Mouse (Mus musculus) hindbrain, embryonic 14.5 days (tissue): ENCODE measurements at regions not wholly inside any gene's neighbourhood (a gene's known extent, or its start where the extent isn't known, plus 50 kb on each side); places are given as distances from the start of the nearest gene placed in this dataset.

Source experiments
- ATAC-seq: fragments of 200-750 bp; cut with Nextera tagmentation; 2 replicates; pipeline ENCODE4 v1.8.0; 2017; ENCODE audit warnings: moderate number of reproducible peaks, mild to moderate bottlenecking, moderate TSS enrichment, moderate library complexity; ENCODE audit not compliant: low FRiP score
- DNase-seq: peaks from one replicate; pipeline ENCODE4 v3.0.0-alpha.2; 2015; ENCODE audit warnings: low spot score
- H3K27ac ChIP-seq: fragments of 300-500 bp; sonication (generic); 2 replicates; pipeline ENCODE4 v1.5.1; 2014; ENCODE audit warnings: mild to moderate bottlenecking, moderate library complexity
- H3K27me3 ChIP-seq: fragments of 300-500 bp; sonication (generic); 2 replicates; pipeline ENCODE4 v1.6.1; 2014; ENCODE audit warnings: mild to moderate bottlenecking, low read length, mixed read lengths; ENCODE audit not compliant: control insufficient read depth, insufficient read depth
- H3K36me3 ChIP-seq: fragments of 300-500 bp; sonication (generic); replicated peaks from 2 replicates; pipeline ENCODE4 v1.6.1; 2014; ENCODE audit not compliant: control insufficient read depth, insufficient read depth
- H3K4me1 ChIP-seq: fragments of 300-500 bp; sonication (generic); replicated peaks from 2 replicates; pipeline ENCODE4 v1.6.1; 2014; ENCODE audit warnings: antibody characterized with exemption, low read length, mixed read lengths; ENCODE audit not compliant: control insufficient read depth, insufficient read depth
- H3K4me2 ChIP-seq: fragments of 300-500 bp; sonication (generic); replicated peaks from 2 replicates; pipeline ENCODE4 v1.6.1; 2014; ENCODE audit warnings: mild to moderate bottlenecking, moderate library complexity
- H3K4me3 ChIP-seq: fragments of 300-500 bp; sonication (generic); replicated peaks from 2 replicates; pipeline ENCODE4 v1.5.1; 2014; ENCODE audit warnings: mild to moderate bottlenecking, low read length
- H3K9ac ChIP-seq: fragments of 300-500 bp; sonication (generic); 2 replicates; pipeline ENCODE4 v1.6.1; 2014
- H3K9me3 ChIP-seq: fragments of 300-500 bp; sonication (generic); 2 replicates; pipeline ENCODE4 v1.6.1; 2016; ENCODE audit warnings: low read length; ENCODE audit not compliant: control insufficient read depth
- WGBS: fragments of 180-500 bp; shearing (Covaris S2); extraction: QIAGEN DNeasy Blood & Tissue Kit; methylation state at CpG from one replicate; pipeline ENCODE4 v1.1.7; 2014; 5-methylcytosine and 5-hydroxymethylcytosine counted together

DNA sequence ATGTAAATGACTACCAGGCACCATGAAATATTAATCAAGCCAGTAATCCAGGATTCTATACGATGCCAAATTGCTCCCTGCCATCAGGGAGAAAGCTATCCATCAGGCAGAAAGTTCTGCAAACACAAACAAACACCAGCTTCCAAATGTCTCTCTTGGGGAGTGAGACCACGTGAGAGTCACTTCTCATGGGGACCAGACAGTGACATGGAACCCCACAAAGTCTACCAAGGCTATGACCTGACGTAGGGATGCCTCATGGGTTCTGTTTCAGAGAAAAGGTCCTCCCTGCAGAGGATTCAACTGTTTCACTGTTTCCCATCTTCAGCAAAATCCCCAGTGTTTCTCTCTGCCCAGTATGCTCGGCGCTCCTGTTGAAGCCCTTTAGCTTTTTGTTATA is 71.6 kb upstream of the Eepd1 start:
- ATAC-seq (no peak), DNase-seq (no peak)
- H3K4me2 ChIP-seq, result no peak overlapping the region
- H3K9ac ChIP-seq, result no peak overlapping the region
- H3K9me3 ChIP-seq, result no peaks in the 10 kb centered on the region
- H3K36me3 ChIP-seq, result no peaks in the 10 kb centered on the region
- 74% methylated on average over 5 of the region's 5 CpGs for WGBS
- H3K27me3 ChIP-seq, result no peaks in the 10 kb centered on the region
- no peak overlapping the region for H3K27ac ChIP-seq
- H3K4me1 ChIP-seq, result no peaks in the 10 kb centered on the region
- H3K4me3 ChIP-seq, result no peak overlapping the region

DNA sequence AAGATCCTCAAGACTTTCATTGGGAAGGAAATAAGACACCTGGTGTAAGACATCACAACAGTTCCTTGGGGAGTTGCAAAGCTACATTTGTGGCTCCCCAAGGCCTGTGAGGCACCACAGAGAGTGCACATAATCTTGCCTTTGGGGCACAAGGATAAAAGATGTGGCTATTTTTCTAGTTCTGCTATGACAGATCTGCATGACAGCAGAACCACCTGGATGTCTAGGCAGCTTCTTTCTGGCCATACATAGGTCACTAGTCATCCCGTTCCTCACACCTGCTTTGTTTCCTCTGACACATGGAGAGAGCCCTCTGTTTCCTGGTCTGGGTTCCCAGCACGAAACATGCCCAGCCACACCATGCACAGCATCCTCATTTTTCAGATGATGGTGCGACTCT is 67.5 kb upstream of the Eepd1 start:
- H3K27ac ChIP-seq, result no peak overlapping the region
- no peaks in the 10 kb centered on the region for H3K36me3 ChIP-seq
- no peak overlapping the region for H3K9ac ChIP-seq
- no peak overlapping the region for H3K4me2 ChIP-seq
- H3K4me1 ChIP-seq, result no peaks in the 10 kb centered on the region
- ATAC-seq, result no peak
- H3K27me3 ChIP-seq, result no peaks in the 10 kb centered on the region
- no peak overlapping the region for H3K4me3 ChIP-seq
- H3K9me3 ChIP-seq, result no peaks in the 10 kb centered on the region
- no peak for DNase-seq
- WGBS, result 89% methylated on average over 3 of the region's 3 CpGs

DNA sequence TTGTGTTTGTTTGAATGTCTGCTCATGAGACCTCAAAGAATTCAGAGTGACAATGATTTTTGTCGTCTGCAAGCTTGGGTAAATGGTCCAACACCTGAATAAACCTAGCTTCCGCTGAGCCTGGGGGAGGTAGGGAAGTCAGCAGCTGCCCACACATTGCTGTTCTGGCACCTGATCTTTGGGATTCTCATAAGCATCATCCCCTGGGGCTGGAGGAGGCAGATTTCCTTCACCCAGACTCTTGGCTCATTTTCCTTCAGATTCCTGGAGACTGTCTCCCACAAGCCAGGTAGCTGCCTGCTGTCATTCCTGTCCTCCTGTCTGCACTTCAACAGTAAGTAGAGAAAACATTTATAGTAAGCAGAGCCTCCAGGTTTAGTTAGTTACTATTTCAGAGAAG is 67.0 kb upstream of the Eepd1 start:
- H3K4me2 ChIP-seq, result no peak overlapping the region
- DNase-seq, result no peak
- H3K27me3 ChIP-seq, result no peaks in the 10 kb centered on the region
- H3K36me3 ChIP-seq, result no peaks in the 10 kb centered on the region
- no peaks in the 10 kb centered on the region for H3K4me1 ChIP-seq
- no peaks in the 10 kb centered on the region for H3K9me3 ChIP-seq
- H3K9ac ChIP-seq, result no peak overlapping the region
- no peak for ATAC-seq
- H3K27ac ChIP-seq, result no peak overlapping the region
- WGBS, result 68% methylated on average over 2 of the region's 2 CpGs
- H3K4me3 ChIP-seq, result no peak overlapping the region

DNA sequence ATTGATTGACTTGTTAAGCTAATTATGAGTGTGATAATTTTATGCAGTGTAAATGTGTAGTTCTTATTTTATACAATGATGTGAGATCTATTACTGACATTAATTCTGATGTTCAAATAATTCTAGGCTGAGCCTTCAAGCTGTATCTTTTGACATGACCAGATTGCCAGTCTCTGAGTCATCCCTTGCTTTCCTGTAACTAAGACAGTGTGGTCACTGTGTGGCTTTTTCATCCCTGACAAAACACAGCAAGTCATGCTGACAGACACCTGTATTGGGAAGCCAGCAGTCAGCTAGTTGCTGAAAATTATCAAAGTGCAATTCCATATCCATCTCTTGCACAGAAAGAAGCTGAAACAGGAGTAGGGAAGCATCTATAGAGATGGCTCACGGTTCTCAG is 54.4 kb upstream of the Eepd1 start:
- no peak overlapping the region for H3K27ac ChIP-seq
- H3K36me3 ChIP-seq, result no peaks in the 10 kb centered on the region
- H3K4me2 ChIP-seq, result no peak overlapping the region
- H3K4me3 ChIP-seq, result no peak overlapping the region
- no peaks in the 10 kb centered on the region for H3K9me3 ChIP-seq
- no peaks in the 10 kb centered on the region for H3K27me3 ChIP-seq
- no peak overlapping the region for H3K9ac ChIP-seq
- H3K4me1 ChIP-seq, result no peaks in the 10 kb centered on the region
- 90% methylated on average over 1 of the region's 1 CpGs for WGBS
- no peak for DNase-seq
- no peak for ATAC-seq

DNA sequence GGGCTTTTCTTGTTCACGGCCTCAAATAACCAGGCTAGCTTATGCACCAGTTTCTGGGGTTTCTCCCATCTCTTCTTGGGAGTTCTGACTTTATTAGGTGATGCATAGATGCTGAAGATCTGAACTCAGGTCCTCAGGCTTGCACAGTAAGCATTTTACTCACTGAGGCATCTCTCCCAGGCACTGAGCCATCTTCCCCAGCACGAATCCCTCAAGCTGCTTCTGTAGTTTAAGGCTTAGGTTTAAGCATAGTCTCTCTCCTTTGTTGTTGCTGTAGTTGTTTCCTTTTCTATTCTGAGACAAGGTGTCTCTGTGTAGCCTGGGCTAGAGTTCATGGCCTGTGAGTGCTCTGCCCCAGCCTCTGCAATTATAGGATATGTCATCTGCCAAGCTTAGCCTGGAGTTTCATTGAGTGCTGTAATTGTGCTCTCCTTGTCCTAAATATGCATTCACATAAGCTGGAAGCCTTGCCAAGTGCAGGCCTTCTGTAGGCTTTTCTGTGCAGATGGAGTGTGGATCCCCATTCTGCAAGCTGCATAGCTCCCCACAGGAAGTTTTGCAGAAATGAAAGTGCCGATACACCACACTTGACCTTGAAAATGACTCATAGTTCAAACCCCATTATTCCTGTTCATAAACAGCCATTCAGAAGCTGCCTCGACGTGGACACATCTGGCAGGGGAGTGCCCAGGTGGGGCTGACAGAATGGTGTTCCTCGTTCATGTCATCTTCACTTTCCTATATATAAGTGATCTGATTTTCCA is 51.7 kb upstream of the Eepd1 start:
- Histone ChIP-seq H3K36me3 (no peaks in the 10 kb centered on the region), H3K27ac (no peak overlapping the region), H3K9ac (no peak overlapping the region), H3K4me1 (no peaks in the 10 kb centered on the region), H3K27me3 (no peaks in the 10 kb centered on the region), H3K4me3 (no peak overlapping the region), H3K4me2 (no peak overlapping the region), H3K9me3 (no peaks in the 10 kb centered on the region)
- ATAC-seq (no peak), DNase-seq (no peak)
- WGBS, result 82% methylated on average over 6 of the region's 6 CpGs
